Mouse (Mus musculus) thymus, adult 2 months (tissue): ENCODE data around the gene Rbms1.

Experiments used
- CTCF ChIP-seq: fragments of 200-500 bp; IDR thresholded peaks from 2 replicates; pipeline ENCODE4 v1.5.1; 2012; ENCODE audit warnings: mild to moderate bottlenecking, control low read depth, low read length, moderate library complexity, borderline replicate concordance; ENCODE audit not compliant: control insufficient read depth, poor library complexity, insufficient read depth; ENCODE audit errors: extremely low read depth
- POLR2A ChIP-seq: fragments of 200-500 bp; IDR thresholded peaks from 2 replicates; pipeline ENCODE4 v1.6.1; 2012; ENCODE audit warnings: mild to moderate bottlenecking, low read length, control low read depth, moderate library complexity; ENCODE audit not compliant: control insufficient read depth, poor library complexity, insufficient read depth; ENCODE audit errors: extremely low read depth

DNA sequence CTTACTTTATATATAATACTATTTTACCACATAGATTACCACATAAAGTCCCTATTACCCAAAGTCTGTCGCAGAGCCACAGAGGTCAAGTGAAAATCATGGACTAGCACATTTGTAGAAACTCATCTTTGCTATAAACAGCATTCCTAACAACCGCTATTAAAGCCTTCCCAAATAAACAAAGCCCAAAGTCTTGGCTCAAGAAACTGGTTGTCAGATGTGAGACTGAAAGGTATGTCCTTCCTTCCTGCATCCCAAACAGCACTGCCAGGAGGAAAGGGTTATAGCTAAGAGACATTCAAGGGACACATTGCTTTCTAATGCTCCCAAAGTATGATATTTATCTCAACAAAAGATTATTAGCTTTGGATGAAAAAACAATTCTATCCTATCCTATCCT, 106.9 kb downstream of the Rbms1 start:
- TF ChIP-seq POLR2A, result no peak
- no peak for TF ChIP-seq CTCF
